Mouse (Mus musculus) kidney, embryonic 14.5 days (tissue): ENCODE measurements at regions not wholly inside any gene's neighbourhood (a gene's known extent, or its start where the extent isn't known, plus 50 kb on each side); places are given as distances from the start of the nearest gene placed in this dataset.

Experiments used
- ATAC-seq: fragments of 200-750 bp; cut with Nextera tagmentation; 2 replicates; pipeline ENCODE4 v1.8.0; 2017; ENCODE audit warnings: moderate number of reproducible peaks, mild to moderate bottlenecking, moderate TSS enrichment, moderate library complexity; ENCODE audit not compliant: low FRiP score, low TSS enrichment
- H3K27ac ChIP-seq: fragments of 300-500 bp; sonication (generic); 2 replicates; pipeline ENCODE4 v1.5.1; 2014; ENCODE audit warnings: low read depth, mild to moderate bottlenecking, low read length, moderate library complexity, mixed read lengths
- H3K27me3 ChIP-seq: fragments of 300-500 bp; sonication (generic); 2 replicates; pipeline ENCODE4 v1.6.1; 2014; ENCODE audit warnings: mild to moderate bottlenecking, low read length; ENCODE audit not compliant: control insufficient read depth, insufficient read depth
- H3K36me3 ChIP-seq: fragments of 300-500 bp; sonication (generic); 2 replicates; pipeline ENCODE4 v1.6.1; 2014; ENCODE audit warnings: low read length, mixed read lengths; ENCODE audit not compliant: control insufficient read depth, insufficient read depth
- H3K4me1 ChIP-seq: fragments of 300-500 bp; sonication (generic); 2 replicates; pipeline ENCODE4 v1.6.1; 2014; ENCODE audit warnings: low read length, mixed read lengths; ENCODE audit not compliant: control insufficient read depth, insufficient read depth
- H3K4me2 ChIP-seq: fragments of 300-500 bp; sonication (generic); replicated peaks from 2 replicates; pipeline ENCODE4 v1.6.1; 2014; ENCODE audit warnings: low read depth, mild to moderate bottlenecking, low read length
- H3K4me3 ChIP-seq: fragments of 300-500 bp; sonication (generic); 2 replicates; pipeline ENCODE4 v1.5.1; 2014; ENCODE audit warnings: mild to moderate bottlenecking, low read length
- H3K9ac ChIP-seq: fragments of 300-500 bp; sonication (generic); 2 replicates; pipeline ENCODE4 v1.6.1; 2014; ENCODE audit warnings: low read depth, mild to moderate bottlenecking, low read length, moderate library complexity
- H3K9me3 ChIP-seq: fragments of 300-500 bp; sonication (generic); 2 replicates; pipeline ENCODE4 v1.6.1; 2016; ENCODE audit warnings: low read length; ENCODE audit not compliant: control insufficient read depth
- WGBS: fragments of 180-500 bp; shearing (Covaris S2); extraction: QIAGEN DNeasy Blood & Tissue Kit; methylation state at CpG from one replicate; pipeline ENCODE4 v1.1.7; 2014; 5-methylcytosine and 5-hydroxymethylcytosine counted together

DNA sequence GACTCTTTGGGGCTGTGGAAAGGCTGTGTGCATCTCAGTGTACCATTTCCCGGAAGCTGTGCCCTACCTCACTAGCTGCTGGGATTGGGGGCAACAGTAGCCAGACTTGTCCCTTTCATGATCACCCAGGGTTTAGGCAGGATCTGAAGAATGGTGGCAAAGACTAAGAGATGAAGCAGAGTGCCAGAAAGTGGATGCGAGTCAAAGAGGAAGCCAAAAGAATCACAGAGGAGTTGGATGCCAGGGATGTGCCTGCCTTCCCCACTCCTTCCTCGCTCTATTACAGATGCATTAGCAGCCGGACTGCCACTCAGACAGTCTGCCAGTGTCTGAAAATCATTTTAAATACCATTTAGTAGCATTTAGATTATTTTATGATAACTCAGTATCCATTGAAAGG, 271.5 kb upstream of the Slc24a2 start:
- Histone ChIP-seq H3K4me1 (no peaks in the 10 kb centered on the region), H3K9ac (no peak overlapping the region), H3K4me2 (no peak overlapping the region), H3K27ac (no peak overlapping the region), H3K9me3 (no peaks in the 10 kb centered on the region), H3K4me3 (no peak overlapping the region), H3K36me3 (no peaks in the 10 kb centered on the region), H3K27me3 (no peaks in the 10 kb centered on the region)
- no peak for ATAC-seq
- WGBS = 94% methylated on average over 4 of the region's 4 CpGs

DNA sequence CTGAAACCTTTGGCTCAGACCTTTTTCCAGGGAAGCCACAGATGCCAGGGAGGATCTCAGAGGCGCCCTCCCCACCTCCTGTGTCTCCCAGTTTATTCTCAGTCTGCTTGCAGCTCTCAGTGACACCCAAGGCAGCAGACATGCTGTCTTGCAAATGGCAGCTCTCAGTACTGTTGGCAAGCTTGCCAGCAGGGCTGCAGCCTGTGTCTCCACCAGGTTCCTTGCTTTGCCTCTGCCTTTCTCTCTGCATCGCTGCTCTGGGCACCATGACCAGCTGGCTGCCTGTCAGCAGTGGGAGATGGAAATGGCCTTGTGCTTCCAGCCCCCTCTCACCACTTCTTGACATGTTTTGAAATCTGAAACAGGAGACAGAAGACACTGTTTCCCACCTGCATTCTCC, 270.2 kb upstream of the Slc24a2 start:
- Histone ChIP-seq H3K27me3 (no peaks in the 10 kb centered on the region), H3K27ac (no peak overlapping the region), H3K9me3 (no peaks in the 10 kb centered on the region), H3K4me2 (no peak overlapping the region), H3K9ac (no peak overlapping the region), H3K4me3 (no peak overlapping the region), H3K36me3 (no peaks in the 10 kb centered on the region), H3K4me1 (no peaks in the 10 kb centered on the region)
- 57% methylated on average over 2 of the region's 2 CpGs for WGBS
- ATAC-seq = peak; percentile 46; the same call in 1 of the 2 replicates

DNA sequence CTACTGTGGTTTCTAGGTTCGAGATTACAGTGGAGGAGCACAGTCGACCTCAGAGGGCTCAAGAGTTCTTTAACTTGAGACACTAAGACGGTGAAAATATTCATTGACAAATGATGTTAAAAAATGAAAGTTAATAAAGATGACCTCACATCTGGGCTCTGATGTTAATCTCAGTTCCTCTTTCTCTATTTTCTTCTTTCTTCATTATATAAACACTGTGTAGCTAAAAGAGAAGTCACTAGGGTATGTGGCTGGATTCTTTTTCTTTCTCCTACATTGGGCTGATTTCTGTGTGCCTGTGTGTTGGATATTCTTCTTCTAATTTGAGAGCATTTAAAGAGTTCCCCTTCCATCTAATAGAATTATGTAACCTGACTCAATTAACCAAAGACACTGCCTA, 257.5 kb upstream of the Slc24a2 start:
- ATAC-seq = no peak
- Histone ChIP-seq H3K4me3 (no peak overlapping the region), H3K9ac (no peak overlapping the region), H3K4me2 (no peak overlapping the region), H3K9me3 (no peaks in the 10 kb centered on the region), H3K27me3 (no peaks in the 10 kb centered on the region), H3K4me1 (no peaks in the 10 kb centered on the region), H3K27ac (no peak overlapping the region), H3K36me3 (no peaks in the 10 kb centered on the region)
- 85% methylated on average over 3 of the region's 3 CpGs for WGBS

DNA sequence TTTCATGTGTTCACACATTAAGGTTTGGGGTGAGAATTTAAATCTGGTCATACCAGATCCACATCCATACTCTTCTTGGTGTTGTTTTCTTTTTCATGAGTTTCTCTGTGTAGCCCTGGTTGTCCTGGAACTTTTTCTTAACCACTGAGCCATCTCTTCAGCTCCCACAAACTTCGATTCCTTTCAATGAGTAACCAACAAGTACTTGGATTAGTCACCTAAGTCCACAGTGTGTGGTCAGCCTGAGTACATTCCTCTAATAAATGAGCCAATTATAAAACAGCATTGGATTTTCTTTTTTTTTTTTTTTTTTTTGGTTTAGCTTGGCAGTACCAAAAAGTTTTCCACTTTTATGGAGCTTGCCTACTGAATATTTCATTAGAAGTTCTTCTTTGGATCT, 245.3 kb upstream of the Slc24a2 start:
- H3K27ac ChIP-seq = no peak overlapping the region
- no peaks in the 10 kb centered on the region for H3K4me1 ChIP-seq
- WGBS = 69% methylated on average over 1 of the region's 1 CpGs
- no peak overlapping the region for H3K9ac ChIP-seq
- no peaks in the 10 kb centered on the region for H3K27me3 ChIP-seq
- ATAC-seq = no peak
- no peak overlapping the region for H3K4me3 ChIP-seq
- H3K9me3 ChIP-seq = no peaks in the 10 kb centered on the region
- H3K4me2 ChIP-seq = no peak overlapping the region
- H3K36me3 ChIP-seq = no peaks in the 10 kb centered on the region

DNA sequence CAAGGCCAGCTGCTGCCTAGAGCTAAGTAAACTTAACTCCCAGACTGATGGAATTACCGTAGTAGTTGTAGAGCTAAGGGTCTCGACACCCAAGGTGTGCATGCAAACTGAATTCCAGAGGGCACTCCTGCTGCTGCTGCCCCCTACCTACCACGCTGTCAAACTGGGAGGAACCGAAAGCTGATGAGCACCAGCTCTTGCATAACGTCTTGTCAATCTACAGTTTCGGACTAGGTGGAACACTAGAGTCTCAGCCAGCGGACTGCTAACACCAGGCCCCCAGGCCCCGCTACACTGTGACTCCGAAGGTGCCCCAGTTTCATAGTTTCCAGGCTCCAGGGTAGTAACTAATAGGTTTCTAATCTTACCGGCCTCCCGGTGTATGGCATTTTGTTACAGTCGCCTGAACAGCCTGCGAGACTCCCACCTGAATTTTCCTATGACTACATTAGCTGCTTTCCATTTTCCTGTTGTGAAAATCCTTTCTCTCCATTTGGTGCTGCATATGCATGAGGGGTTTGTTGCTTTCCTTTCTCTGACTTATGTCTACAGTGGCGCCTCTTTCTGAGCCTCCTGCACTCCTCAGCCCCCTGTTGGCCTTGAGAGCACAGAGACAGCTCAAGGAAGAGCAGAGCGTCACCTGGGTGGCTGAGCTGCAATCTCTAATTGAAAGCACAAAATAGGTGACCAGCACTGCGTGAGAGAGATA, 243.2 kb upstream of the Slc24a2 start:
- 84% methylated on average over 16 of the region's 16 CpGs for WGBS
- no peaks in the 10 kb centered on the region for H3K9me3 ChIP-seq
- no peaks in the 10 kb centered on the region for H3K36me3 ChIP-seq
- H3K4me2 ChIP-seq = no peak overlapping the region
- no peak for ATAC-seq
- no peak overlapping the region for H3K9ac ChIP-seq
- no peaks in the 10 kb centered on the region for H3K27me3 ChIP-seq
- no peaks in the 10 kb centered on the region for H3K4me1 ChIP-seq
- H3K4me3 ChIP-seq = no peak overlapping the region
- no peak overlapping the region for H3K27ac ChIP-seq

DNA sequence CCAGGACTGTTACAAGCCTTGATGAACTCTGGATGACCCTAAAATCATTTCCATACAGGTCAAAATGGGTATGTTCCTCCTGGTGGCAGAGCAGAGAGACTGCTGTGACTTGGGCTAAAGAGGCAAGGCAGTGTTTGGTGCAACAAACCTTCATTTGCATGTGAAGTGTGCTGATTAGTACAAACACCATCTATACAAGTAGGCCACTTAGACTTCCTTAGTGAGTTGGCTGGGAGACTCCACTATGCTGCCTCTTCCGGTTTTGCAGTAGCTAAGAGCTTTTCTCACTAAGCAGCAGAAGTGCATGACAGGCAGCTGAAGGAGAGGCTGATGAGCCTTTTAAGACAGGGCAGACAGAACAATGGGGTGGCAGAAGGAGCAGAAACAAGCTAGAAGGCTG, 242.5 kb upstream of the Slc24a2 start:
- no peak overlapping the region for H3K27ac ChIP-seq
- no peak overlapping the region for H3K9ac ChIP-seq
- H3K4me1 ChIP-seq = no peaks in the 10 kb centered on the region
- no peaks in the 10 kb centered on the region for H3K36me3 ChIP-seq
- no peak overlapping the region for H3K4me3 ChIP-seq
- WGBS = 76% methylated on average over 1 of the region's 1 CpGs
- no peak overlapping the region for H3K4me2 ChIP-seq
- no peaks in the 10 kb centered on the region for H3K27me3 ChIP-seq
- no peak for ATAC-seq
- no peaks in the 10 kb centered on the region for H3K9me3 ChIP-seq

DNA sequence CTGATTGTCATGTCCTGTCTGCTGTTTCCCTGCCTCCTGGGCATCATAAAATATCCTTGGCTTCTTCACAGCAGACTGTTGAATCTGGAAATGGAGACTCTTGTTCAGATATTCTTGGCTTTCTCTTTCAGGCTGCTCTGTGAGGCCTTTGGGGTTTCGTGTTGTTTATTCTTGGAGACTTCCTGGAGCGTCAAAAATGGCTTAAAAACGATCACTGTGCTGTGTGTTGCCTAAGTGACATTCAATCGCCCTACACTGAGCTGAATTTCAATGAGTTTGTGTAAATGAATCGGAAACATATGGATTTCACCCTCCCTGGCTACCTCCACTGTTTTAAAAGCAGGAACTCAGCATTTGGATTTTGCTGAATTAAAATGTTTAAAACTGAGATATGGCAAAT, 241.1 kb upstream of the Slc24a2 start:
- Histone ChIP-seq H3K27ac (no peak overlapping the region), H3K27me3 (no peaks in the 10 kb centered on the region), H3K9ac (no peak overlapping the region), H3K4me3 (no peak overlapping the region), H3K36me3 (no peaks in the 10 kb centered on the region), H3K4me2 (no peak overlapping the region), H3K4me1 (no peaks in the 10 kb centered on the region), H3K9me3 (no peaks in the 10 kb centered on the region)
- no peak for ATAC-seq
- WGBS = 39% methylated on average over 5 of the region's 5 CpGs

DNA sequence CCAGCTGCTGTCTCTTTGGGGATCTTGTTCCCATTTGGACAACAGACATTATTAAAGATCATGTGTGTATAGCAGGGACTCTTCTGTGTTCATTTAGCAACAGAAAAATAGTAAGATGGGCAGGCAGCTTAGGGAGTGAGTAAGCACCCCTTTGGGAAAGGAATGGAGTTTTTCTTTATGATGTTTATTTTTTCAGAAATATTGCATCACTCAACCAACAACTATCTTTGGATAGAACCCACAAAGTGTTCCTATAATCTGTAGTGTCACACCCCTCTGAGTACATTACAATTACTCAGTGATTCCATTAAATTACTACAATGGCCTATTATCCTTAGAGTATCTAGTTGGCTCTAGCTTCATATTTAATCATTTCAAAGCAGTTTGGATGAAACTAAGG, 237.3 kb upstream of the Slc24a2 start:
- H3K4me3 ChIP-seq = no peak overlapping the region
- no peak overlapping the region for H3K9ac ChIP-seq
- H3K9me3 ChIP-seq = no peaks in the 10 kb centered on the region
- H3K36me3 ChIP-seq = no peaks in the 10 kb centered on the region
- H3K27me3 ChIP-seq = no peaks in the 10 kb centered on the region
- no peak for ATAC-seq
- no peaks in the 10 kb centered on the region for H3K4me1 ChIP-seq
- H3K4me2 ChIP-seq = no peak overlapping the region
- no peak overlapping the region for H3K27ac ChIP-seq

DNA sequence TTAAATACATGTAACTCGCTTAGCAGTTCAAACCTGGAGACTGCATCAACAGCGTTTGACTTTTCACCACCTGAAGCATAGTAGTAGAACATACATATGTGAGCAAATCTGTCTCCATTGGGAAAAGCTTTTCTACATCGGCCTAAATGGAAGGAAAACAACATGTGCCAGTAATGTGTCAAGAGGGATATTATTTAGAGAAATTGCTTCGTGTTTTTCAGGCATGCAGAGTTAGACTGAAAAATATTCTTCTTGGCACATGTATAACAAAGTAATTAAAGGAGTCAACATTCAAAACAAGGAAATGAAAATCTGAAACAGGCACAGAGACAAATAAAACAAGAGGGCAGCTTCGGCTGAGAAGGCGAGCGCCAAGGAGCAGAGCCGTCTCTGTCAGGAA, 236.7 kb upstream of the Slc24a2 start:
- Histone ChIP-seq H3K9me3 (no peaks in the 10 kb centered on the region), H3K4me3 (no peak overlapping the region), H3K27me3 (no peaks in the 10 kb centered on the region), H3K36me3 (no peaks in the 10 kb centered on the region), H3K4me2 (no peak overlapping the region), H3K27ac (no peak overlapping the region), H3K9ac (no peak overlapping the region), H3K4me1 (no peaks in the 10 kb centered on the region)
- 61% methylated on average over 8 of the region's 8 CpGs for WGBS
- ATAC-seq = no peak
